Mouse (Mus musculus): Measurements from ENCODE around the gene Smc1b.

The Smc1b gene

DNA sequence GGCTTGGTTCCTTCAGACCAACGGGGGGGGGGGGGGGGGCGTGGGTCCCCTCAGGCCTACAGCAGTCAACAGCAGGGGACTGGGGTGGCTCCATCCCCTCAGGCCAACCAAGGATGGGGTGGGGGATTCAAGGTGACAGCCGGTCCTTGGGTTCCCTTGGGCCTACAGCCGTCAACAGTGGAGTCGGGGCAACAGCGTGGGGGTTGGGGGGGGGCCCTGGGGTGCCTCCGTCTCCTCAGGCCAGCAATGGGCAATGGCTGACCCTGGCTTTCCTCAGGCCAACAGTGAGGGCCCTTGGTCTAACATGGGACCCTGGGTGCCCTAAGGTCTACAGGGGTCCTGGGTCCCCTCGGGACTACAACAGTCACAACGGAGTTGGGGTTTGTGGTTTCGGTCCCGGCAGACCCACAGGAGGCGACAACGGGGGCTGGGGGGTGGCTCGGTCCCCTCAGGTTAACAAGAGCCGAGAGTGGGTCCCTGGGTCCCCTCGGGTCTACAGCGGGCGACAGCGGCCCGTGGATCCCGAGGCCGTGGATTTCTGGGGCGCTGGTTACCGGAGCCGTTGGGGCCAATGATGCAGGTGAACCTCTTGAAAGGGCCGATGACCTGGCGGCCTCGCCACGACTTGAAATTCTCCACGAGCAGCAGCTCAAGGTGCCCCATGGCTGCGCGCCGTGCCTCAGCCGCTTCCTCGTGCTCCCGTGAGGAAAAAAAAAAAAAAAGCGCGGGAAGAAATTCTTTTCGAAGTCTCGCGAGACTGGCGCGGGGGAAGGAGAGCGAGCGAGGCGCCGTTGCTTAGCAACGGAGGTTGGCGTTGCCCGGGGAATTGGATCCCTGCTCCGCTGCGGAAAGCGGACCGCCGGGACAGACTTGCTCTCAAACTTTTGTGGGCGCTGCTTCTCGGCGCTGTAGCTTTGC lies at the start of gene Smc1b, which contains the start of gene Ribc2:
Gene Smc1b (minus strand): TSS at position 690 of the 918 bp plus-strand sequence.
Gene Ribc2 (plus strand): TSS at position 804 of the 918 bp plus-strand sequence.
- no peak for DNase-seq (ENCODE audit: low read depth)

DNA sequence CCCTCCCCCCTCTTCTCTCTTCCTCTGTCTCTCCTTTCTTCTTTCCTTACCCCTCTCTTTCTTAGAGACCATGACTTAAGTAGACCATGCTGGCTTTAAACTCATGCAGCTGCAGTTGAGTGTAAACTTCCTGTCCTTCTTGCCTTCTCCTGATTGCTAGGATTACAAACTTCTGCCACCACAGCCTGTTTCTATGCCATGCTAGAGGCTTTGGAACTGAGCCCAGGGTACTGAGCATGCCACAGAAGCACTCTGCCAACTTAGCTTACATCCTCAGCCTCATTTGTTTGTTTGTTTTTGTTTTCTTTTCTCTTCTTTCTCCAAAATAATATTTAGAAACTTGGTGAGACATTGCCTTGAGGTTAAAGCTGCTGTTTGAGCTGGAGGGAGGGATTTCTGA lies 48.6 kb upstream of the Smc1b start:
- no peak for DNase-seq (ENCODE audit: low read depth)

- no peak for DNase-seq (ENCODE audit: low read depth)
Measured at GRCm38 (mm10) chr15:85179528-85180180, 47.9 kb upstream of the Smc1b start.

GRCm38 (mm10) chr15:85178172-85178571 lies 46.4 kb upstream of the Smc1b start:
- DNase-seq (ENCODE audit: low read depth): no peak

GRCm38 (mm10) chr15:85177576-85177975 lies 45.8 kb upstream of the Smc1b start:
- DNase-seq (ENCODE audit: low read depth): peak; percentile 99

DNA sequence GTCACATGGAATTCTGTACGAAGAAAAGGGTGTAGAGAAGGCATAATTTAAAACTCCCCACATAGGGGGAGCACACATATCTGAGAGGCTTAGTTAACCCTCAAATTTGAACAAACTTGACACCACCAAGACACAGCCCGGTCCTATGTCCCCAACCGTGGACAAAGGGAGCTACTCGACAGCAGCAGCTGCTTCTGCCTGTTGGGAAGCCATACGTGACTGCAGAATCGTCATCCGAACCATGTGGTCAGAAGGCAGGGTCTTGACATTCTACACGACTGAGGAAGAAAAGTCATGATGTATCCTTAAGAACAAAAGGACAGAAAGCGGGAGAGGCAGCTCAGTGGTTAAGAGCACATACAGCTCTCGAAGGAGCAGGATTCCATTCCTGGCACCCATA lies 42.3 kb upstream of the Smc1b start:
- no peak for DNase-seq (ENCODE audit: low read depth)

DNA sequence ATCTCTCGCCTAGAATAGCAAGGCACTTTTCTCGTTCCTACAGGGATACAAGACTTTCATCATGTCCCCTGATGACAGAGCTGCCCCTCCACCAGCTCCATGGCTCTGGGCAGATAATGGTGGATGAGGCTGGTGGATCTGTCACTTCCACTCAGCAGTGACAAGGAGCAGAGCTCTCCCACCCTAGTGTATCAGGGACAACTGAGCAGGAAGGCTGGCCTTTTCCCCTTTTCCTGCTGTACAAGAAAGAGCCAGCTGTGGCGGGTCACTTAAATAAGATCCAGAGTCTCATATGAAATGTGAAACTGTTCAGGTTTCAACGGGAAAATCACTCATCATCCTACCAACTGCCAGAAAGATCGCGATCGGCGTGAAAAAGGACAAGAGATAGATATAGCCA lies 41.7 kb upstream of the Smc1b start:
- DNase-seq (ENCODE audit: low read depth): no peak

DNA sequence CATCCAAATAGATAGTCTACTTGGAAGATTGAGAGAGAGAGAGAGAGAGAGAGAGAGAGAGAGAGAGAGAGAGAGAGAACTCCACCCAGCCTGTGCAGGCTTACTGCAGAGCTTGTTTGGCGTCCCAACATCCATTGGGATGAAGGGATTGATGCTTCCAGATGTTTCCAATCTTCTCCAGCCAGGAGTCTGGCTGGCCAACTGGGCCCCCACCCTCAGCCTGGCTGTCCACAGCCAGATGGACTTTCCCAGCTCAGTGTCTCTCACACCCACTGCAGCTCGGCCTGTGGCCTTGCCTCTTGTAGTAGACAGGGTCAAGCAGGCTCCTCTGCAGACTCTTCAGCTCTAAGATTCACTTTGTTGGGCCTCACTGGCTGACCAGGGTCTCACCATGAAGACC lies 40.3 kb upstream of the Smc1b start:
- DNase-seq (ENCODE audit: low read depth): no peak

- DNase-seq (ENCODE audit: low read depth): no peak
Measured at GRCm38 (mm10) chr15:85167086-85167679, 35.4 kb upstream of the Smc1b start.

GRCm38 (mm10) chr15:85166433-85166933 lies 34.7 kb upstream of the Smc1b start:
- no peak for DNase-seq (ENCODE audit: low read depth)

DNA sequence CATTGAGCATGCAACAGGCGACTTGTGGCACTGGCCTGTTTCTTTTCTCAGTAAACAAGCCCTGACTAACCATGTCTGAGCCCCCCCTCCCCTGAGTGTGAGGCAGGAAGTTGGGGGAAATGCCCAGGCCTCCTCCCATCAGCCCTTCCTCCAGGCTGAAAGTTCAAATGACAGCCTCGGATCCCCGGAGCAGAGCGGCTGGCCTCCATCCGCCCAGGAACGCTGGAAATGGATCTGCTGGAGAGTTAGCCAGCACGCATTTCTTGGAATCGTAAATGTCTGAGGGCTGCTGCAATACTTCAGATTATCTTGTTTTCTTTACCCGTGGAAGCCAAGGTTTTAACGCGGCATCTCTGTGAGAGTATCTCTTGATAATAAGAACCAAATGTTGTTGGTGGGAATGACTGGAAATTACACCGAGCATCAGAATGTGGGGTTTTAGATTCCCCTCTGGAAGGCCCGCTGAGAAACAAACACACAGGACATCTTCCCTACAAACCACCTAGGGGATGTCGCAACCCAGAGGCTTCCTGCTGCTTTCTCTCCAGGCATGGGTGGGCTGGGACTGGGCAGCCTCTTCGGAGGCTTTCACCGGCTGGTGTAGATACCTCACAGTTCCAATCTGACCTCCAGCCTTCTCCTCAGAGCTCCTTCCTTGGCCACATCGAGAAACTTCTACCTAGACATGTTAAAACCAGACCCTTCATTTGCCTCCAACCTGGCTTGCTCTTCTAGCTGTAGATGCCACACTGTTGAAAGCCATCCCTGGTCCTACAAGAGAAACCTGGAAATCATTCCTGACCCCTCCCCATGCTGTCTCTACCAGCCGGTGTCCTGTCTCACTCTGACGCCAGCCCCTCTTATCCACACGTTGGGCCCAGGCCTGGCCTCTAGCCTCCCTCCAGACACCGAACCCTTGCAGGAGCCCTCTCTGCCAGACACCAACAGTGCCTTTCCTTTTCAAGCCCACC lies 31.2 kb upstream of the Smc1b start:
- no peak for DNase-seq (ENCODE audit: low read depth)

- no peak for DNase-seq (ENCODE audit: low read depth)
Measured at GRCm38 (mm10) chr15:85161416-85161815, 29.7 kb upstream of the Smc1b start.

DNA sequence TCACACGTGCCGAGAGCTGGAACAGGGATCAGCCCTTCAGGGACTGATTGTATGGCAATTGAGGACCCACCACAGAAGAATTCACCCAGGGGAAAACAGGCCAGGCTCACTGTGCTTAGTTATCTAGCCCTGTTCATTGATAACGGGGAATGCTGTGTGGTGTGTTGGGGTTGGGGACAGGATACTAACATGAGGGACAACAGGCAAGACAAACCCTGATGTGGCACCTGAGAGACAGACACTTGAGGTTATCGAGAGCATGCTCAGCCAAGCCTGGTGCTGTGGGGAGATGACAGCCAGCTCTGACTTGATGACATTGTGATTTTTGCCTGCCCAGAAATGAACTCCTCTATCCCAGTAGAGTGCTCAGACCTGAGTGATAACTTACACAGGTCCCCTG lies 24.4 kb upstream of the Smc1b start:
- no peak for DNase-seq (ENCODE audit: low read depth)

DNA sequence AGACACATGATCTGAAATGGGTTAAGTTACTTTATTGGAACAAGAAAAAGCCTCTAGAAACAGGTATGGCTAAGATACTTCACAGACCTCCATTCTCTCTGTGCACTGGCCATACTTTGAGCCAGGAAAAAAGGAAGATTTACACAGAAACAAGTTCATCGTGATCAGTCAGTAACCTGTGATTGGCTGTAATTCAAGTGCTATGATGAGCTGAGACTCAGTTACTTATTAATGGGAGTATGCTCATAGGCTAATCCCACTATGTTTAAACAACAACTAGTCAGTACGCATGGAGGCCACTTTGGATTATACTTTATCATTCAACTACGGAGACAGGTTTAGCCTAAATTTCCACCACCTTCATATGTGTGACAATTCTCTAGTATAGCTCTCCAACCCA lies 22.3 kb upstream of the Smc1b start:
- no peak for DNase-seq (ENCODE audit: low read depth)

DNA sequence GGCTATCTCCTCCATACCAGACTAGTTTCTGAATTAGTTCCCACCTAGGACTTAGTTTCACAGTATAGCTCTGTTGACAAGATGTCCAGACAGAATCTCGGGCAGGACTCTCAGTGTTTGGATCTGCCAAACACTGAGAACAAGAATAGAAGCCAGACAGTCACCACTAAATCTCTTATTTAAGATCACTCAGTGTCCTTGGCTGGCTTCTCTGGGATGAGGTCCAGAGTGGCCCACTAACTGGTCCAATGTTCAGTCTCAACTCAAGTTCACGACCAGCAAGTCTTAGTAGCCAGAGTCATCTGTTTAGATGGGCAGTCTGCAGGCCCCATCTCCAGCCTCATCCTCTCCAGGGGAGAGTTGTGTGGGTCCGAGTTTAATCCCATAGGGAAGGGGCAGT lies 20.8 kb upstream of the Smc1b start:
- no peak for DNase-seq (ENCODE audit: low read depth)

- peak; percentile 78 for DNase-seq (ENCODE audit: low read depth)
Measured at GRCm38 (mm10) chr15:85151433-85151918, 19.7 kb upstream of the Smc1b start.

DNA sequence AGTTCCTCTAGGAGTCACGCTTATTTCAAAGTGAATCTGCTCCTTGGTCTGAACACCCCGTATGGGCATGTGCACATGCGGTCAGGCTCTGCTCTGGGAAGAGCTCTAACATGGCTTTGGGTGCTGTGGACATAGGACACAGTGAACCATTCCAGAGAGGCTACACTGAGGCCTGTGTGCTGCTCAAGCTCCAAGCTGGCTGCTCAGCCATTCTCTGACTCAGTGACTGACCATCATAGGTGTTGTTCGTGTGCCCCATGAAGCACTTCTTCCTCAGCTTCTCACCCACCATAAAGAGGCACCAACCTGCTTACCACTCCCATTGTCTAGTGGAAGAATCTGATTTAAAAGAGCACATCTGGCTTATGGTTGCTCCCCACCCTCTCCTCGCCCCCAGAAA lies 12.5 kb upstream of the Smc1b start:
- no peak for DNase-seq (ENCODE audit: low read depth)

- no peak for DNase-seq (ENCODE audit: low read depth)
Measured at GRCm38 (mm10) chr15:85143747-85144146, 12.0 kb upstream of the Smc1b start.

DNA sequence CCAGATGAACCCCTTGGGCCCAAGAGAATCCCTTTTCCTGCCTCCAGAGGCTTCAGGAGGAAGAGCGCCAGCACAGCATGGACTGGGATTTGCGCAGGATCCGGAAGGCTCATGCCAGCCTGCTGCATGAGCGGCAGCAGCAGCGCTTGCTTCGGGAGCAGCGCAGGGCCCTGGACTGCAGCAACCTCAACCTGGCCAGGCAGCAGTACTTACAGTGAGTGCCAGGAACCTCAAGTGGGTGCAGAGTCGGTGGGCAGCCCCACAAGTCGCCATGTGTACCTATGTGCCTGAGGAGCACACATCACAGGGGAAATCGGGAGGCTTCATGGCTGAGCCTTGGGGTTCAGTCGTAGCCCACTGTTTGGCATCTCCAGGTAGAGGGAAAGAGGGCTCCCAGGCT lies 11.4 kb upstream of the Smc1b start:
- DNase-seq (ENCODE audit: low read depth): no peak

DNA sequence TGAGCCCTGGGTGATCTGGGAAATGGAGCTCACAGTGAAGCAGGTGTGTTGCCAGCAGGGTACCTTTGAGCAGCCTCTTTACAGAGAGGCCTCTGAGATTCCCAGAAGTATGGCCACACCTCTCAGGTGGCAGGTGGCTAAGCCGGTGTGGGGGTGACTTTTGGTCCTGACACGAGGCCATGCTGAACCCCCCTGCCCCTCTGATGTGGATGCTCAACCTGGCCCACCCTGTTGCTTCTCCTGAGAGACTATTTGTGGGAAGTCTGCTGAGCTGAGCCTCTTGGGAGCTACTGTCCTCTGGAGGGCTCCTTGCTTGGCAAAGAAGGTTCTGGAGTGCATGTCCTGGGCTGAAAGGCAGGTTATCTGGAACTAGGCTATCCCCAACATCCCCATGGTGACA lies 10.7 kb upstream of the Smc1b start:
- DNase-seq (ENCODE audit: low read depth): no peak

- DNase-seq (ENCODE audit: low read depth): no peak
Measured at GRCm38 (mm10) chr15:85141290-85141689, 9.5 kb upstream of the Smc1b start.
